ENCODE assay signal across 13 mouse cellular contexts in the genomic region with DNA sequence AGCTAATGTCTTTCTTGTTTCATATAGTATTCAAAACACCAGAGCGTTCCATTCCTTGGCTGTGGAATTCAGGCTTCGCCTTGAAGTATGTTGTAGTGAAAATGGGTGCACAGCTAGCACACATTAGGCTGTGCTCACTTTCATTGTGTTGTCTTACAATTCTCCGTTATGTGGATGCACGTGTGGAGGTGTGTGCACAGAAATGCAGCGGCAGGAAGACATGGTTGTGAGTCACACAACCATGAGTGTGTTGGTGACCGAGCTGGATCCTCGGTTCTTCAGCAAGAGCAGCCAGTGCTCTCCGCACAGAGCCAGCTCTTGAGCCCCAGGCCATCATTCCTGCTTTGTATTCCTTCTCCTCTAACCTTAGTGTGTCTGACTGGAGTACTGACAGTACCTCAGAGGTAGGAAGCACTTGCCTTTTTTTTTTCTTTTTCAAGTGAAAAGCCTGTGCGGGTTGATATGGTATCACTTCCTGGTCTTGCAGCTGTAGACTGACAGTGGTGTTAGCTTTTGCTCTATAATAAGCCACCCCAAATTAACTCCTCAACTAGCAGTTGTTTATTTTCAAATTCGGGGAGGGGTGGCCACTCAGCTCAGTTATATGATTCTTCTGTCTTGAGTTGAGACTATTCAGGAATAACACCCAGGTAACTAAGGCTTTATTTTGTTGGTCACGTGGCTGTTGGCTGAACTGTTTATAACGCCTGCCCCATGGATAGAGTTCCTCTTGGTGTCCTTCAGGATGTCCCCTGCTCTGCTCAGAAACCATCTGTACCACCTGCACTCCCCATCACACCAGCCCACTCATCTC. TPM values are rescaled to one million over a fixed set of nuclear protein-coding genes. Genes with fewer than 3 reads are reported as not detected.
A peak's percentile ranks its signal among the peaks of the same experiment; 100 is the strongest.
DNase-seq lines count a peak whose midpoint lies in the region; ATAC-seq and TF ChIP-seq lines count a peak whose summit lies in the region.
"Had no signal": no experiment of that assay in that cellular context is flagged by ENCODE, and none has a peak within 500 bp of the region (broad histone marks: within the 10 kb centered on the region; RNA-seq: fewer than 3 reads in every experiment).

No protein-coding gene starts in this region.

- no peak overlapping the region for H3K9ac ChIP-seq in midbrain, embryonic 15.5 days
- H3K9ac ChIP-seq in CH12.LX (ENCODE audit: insufficient read depth, low read depth): peak overlapping the region; percentile 27; the same call in 1 of the 2 replicates
- H3K9ac ChIP-seq in forebrain, embryonic 16.5 days (replicated peaks; ENCODE audit: low read depth, low read length): no peak overlapping the region
- H3K9ac ChIP-seq: heart, embryonic 12.5 days; hindbrain, embryonic 13.5 days had no signal

- H3K27ac ChIP-seq in midbrain, embryonic 15.5 days: no peak overlapping the region
- no peak overlapping the region; the same call in 1 of the 2 replicates for H3K27ac ChIP-seq in midbrain, embryonic 10.5 days (replicated peaks)
- H3K27ac ChIP-seq in CH12.LX (ENCODE audit: insufficient read depth, low read depth): peak overlapping the region; percentile 54
- H3K27ac ChIP-seq in embryonic fibroblast, embryonic 13.5 days (ENCODE audit: insufficient read depth, low read length): peak overlapping the region; percentile 69
- H3K27ac ChIP-seq in forebrain, embryonic 16.5 days (ENCODE audit: low read length): no peak overlapping the region
- H3K27ac ChIP-seq: hindbrain, embryonic 13.5 days had no signal

- peaks cover 5% of the 10 kb centered on the region; the same call in 1 of the 2 replicates for H3K4me1 ChIP-seq in midbrain, embryonic 15.5 days
- H3K4me1 ChIP-seq in midbrain, embryonic 10.5 days: peaks cover 28% of the 10 kb centered on the region
- H3K4me1 ChIP-seq in CH12.LX (ENCODE audit: control insufficient read depth in 1 of 2, insufficient read depth in 2 of 2): peaks cover 3 to 62% of the 10 kb centered on the region in 2 experiments
- H3K4me1 ChIP-seq in embryonic fibroblast, embryonic 13.5 days (ENCODE audit: control insufficient read depth, insufficient read depth, low read length): peaks cover 29% of the 10 kb centered on the region
- H3K4me1 ChIP-seq in forebrain, embryonic 16.5 days (replicated peaks; ENCODE audit: control insufficient read depth, insufficient read depth, low read length): peaks cover 5% of the 10 kb centered on the region

- H3K9me3 ChIP-seq in midbrain, embryonic 15.5 days: no peaks in the 10 kb centered on the region
- no peaks in the 10 kb centered on the region for H3K9me3 ChIP-seq in midbrain, embryonic 10.5 days (replicated peaks)
- no peaks in the 10 kb centered on the region for H3K9me3 ChIP-seq in CH12.LX (replicated peaks; ENCODE audit: low read length)
- no peaks in the 10 kb centered on the region for H3K9me3 ChIP-seq in forebrain, embryonic 16.5 days (ENCODE audit: control insufficient read depth, low read length)
- H3K9me3 ChIP-seq: heart, embryonic 12.5 days; hindbrain, embryonic 13.5 days had no signal

- WGBS in midbrain, embryonic 15.5 days: 84% methylated on average over 12 of the region's 12 CpGs
- 88% methylated on average over 12 of the region's 12 CpGs for WGBS in midbrain, embryonic 10.5 days
- 79% methylated on average over 12 of the region's 12 CpGs for WGBS in forebrain, embryonic 16.5 days

- H3K4me2 ChIP-seq in midbrain, embryonic 15.5 days: no peak overlapping the region
- H3K4me2 ChIP-seq in CH12.LX (ENCODE audit: insufficient read depth, low read depth, poor library complexity, severe bottlenecking): peak overlapping the region; percentile 46
- no peak overlapping the region for H3K4me2 ChIP-seq in forebrain, embryonic 16.5 days (ENCODE audit: low read length)
- H3K4me2 ChIP-seq: heart, embryonic 12.5 days; hindbrain, embryonic 13.5 days had no signal

- H3K36me3 ChIP-seq in midbrain, embryonic 15.5 days (replicated peaks): no peaks in the 10 kb centered on the region
- no peaks in the 10 kb centered on the region for H3K36me3 ChIP-seq in midbrain, embryonic 10.5 days
- H3K36me3 ChIP-seq in CH12.LX (replicated peaks in 1 of 2; ENCODE audit: control insufficient read depth in 1 of 2, insufficient read depth in 1 of 2, low read length in 1 of 2): peaks cover 0 to 5% of the 10 kb centered on the region in 2 experiments
- H3K36me3 ChIP-seq in forebrain, embryonic 16.5 days (ENCODE audit: control insufficient read depth, insufficient read depth): no peaks in the 10 kb centered on the region
- H3K36me3 ChIP-seq: heart, embryonic 12.5 days; hindbrain, embryonic 13.5 days had no signal

- no peak for TF ChIP-seq RAD21 in CH12.LX (IDR thresholded peaks at IDR 0.05; ENCODE audit: low read depth, low read length)

- no peak for DNase-seq in midbrain, embryonic 10.5 days (ENCODE audit: low spot score)
- DNase-seq in CH12.LX (ENCODE audit: extremely low read depth): peak; percentile 71
- DNase-seq in naive thymus-derived CD4-positive, alpha-beta T cell, adult 2 months (ENCODE audit: low read depth): peak; percentile 30
- no peak for DNase-seq in cerebellum, adult 9-11 months
- no peak for DNase-seq in cerebellum, adult 8-10 months
- DNase-seq: kidney, postnatal 36 days; lung, postnatal 10 days; thymus, adult 18-20 months had no signal

- H3K4me3 ChIP-seq in midbrain, embryonic 15.5 days: no peak overlapping the region
- no peak overlapping the region for H3K4me3 ChIP-seq in midbrain, embryonic 10.5 days
- peak overlapping the region; percentile 15 to 34 (median 34) for H3K4me3 ChIP-seq in CH12.LX (replicated peaks in 1 of 3; ENCODE audit: low read depth in 2 of 3, low read length in 2 of 3, poor library complexity in 1 of 3)
- H3K4me3 ChIP-seq in embryonic fibroblast, embryonic 13.5 days (ENCODE audit: insufficient read depth, low read length): no peak overlapping the region
- no peak overlapping the region for H3K4me3 ChIP-seq in forebrain, embryonic 16.5 days (replicated peaks; ENCODE audit: low read length)
- H3K4me3 ChIP-seq: heart, embryonic 12.5 days; hindbrain, embryonic 13.5 days had no signal

- no peaks in the 10 kb centered on the region for H3K27me3 ChIP-seq in midbrain, embryonic 15.5 days (replicated peaks)
- H3K27me3 ChIP-seq in midbrain, embryonic 10.5 days (ENCODE audit: low read depth, poor library complexity, severe bottlenecking): no peaks in the 10 kb centered on the region
- no peaks in the 10 kb centered on the region for H3K27me3 ChIP-seq in CH12.LX (replicated peaks)
- no peaks in the 10 kb centered on the region for H3K27me3 ChIP-seq in forebrain, embryonic 16.5 days (replicated peaks; ENCODE audit: control insufficient read depth, insufficient read depth, low read length)
- H3K27me3 ChIP-seq: heart, embryonic 12.5 days; hindbrain, embryonic 13.5 days had no signal

- peak; percentile 35; the same call in 1 of the 2 replicates for ATAC-seq in midbrain, embryonic 15.5 days (replicated peaks)
- no peak for ATAC-seq in forebrain, embryonic 16.5 days

- no peak for TF ChIP-seq POLR2A in CH12.LX (IDR thresholded peaks at IDR 0.05; ENCODE audit: low read depth, low read length)
- TF ChIP-seq POLR2A in embryonic fibroblast, embryonic 13.5 days (IDR thresholded peaks at IDR 0.05; ENCODE audit: low read depth, low read length): no peak

- TF ChIP-seq CTCF in CH12.LX (conservative IDR thresholded peaks at IDR 0.05 in 1 of 2, IDR thresholded peaks at IDR 0.05 in 1 of 2; ENCODE audit: low read depth in 2 of 2, low read length in 2 of 2): no peak
- TF ChIP-seq CTCF in embryonic fibroblast, embryonic 13.5 days (IDR thresholded peaks at IDR 0.05; ENCODE audit: borderline replicate concordance, insufficient read depth, low read length): no peak

- TF ChIP-seq EP300 in CH12.LX (IDR thresholded peaks at IDR 0.05; ENCODE audit: low read length): peak; percentile 71

- no peaks in the 10 kb centered on the region for H3K79me2 ChIP-seq in CH12.LX (replicated peaks; ENCODE audit: control insufficient read depth, extremely low read depth, insufficient read depth, poor library complexity, severe bottlenecking)

- dilution Hi-C loops in CH12.LX (cut with MboI; ENCODE audit: extremely low pct_ligation_motif_present, extremely low pct_unique_long_range_greater_than_20kb, low sequenced_read_pairs): no loop called here

- in situ Hi-C loops in CH12.LX (cut with MboI; ENCODE audit: low pct_ligation_motif_present, low pct_unique_long_range_greater_than_20kb, low sequenced_read_pairs): loop anchor here (10.0 kb wide), 1 partner anchor 100 kb away; no protein-coding TSS in a partner anchor

TF ChIP-seq in CH12.LX, 34 proteins besides CTCF, POLR2A, EP300 and RAD21 (continues in another document):
- no peak for TF ChIP-seq NELFE (IDR thresholded peaks at IDR 0.05; ENCODE audit: low read depth, low read length)
- TF ChIP-seq CHD1 (IDR thresholded peaks at IDR 0.05; ENCODE audit: low read depth, low read length): no peak
- no peak for TF ChIP-seq SMC3 (IDR thresholded peaks at IDR 0.05; ENCODE audit: low read depth, low read length)
- no peak for TF ChIP-seq PAX5 (IDR thresholded peaks at IDR 0.05; ENCODE audit: low read length)
- no peak for TF ChIP-seq MAZ (IDR thresholded peaks at IDR 0.05; ENCODE audit: low read depth, low read length)
- TF ChIP-seq BHLHE40 (IDR thresholded peaks at IDR 0.05; ENCODE audit: low read depth, low read length): peak; percentile 78
- TF ChIP-seq MAX (IDR thresholded peaks at IDR 0.05; ENCODE audit: low read length): peak; percentile 45; the same call in 1 of the 2 replicates
- peak; percentile 90 for TF ChIP-seq ZNF384 (IDR thresholded peaks at IDR 0.05; ENCODE audit: low read depth, low read length)
- TF ChIP-seq POLR2AphosphoS2 (IDR thresholded peaks at IDR 0.05; ENCODE audit: low read depth, low read length): no peak
- TF ChIP-seq UBTF (IDR thresholded peaks at IDR 0.05; ENCODE audit: low read depth, low read length): no peak
- peak; percentile 79 for TF ChIP-seq ELF1 (IDR thresholded peaks at IDR 0.05; ENCODE audit: low read depth, low read length)
- TF ChIP-seq CHD2 (IDR thresholded peaks at IDR 0.05; ENCODE audit: low read length): no peak
- TF ChIP-seq NRF1 (IDR thresholded peaks at IDR 0.05; ENCODE audit: low read depth, low read length): no peak
- peak; percentile 68 for TF ChIP-seq USF2 (conservative IDR thresholded peaks at IDR 0.05; ENCODE audit: low read depth, low read length)
- TF ChIP-seq TBP (conservative IDR thresholded peaks at IDR 0.05; ENCODE audit: low read depth, low read length): 0 out of 2 replicates have a peak, but pooled peaks have one; percentile 41
- no peak for TF ChIP-seq GABPA (IDR thresholded peaks at IDR 0.05; ENCODE audit: insufficient replicate concordance, low read depth, low read length)

RNA-seq across cellular contexts. Expression of a gene that starts 48.2 kb away (rescaled TPM):
- 27.9 and 29.2 TPM in 2 replicates for polyA plus RNA-seq in midbrain, embryonic 15.5 days (2015; fragmentation: Nextera tagmentation; extraction: Ambion mirVana)
- 42.8 and 50.3 TPM in 2 replicates for polyA plus RNA-seq in midbrain, embryonic 10.5 days (2016; fragmentation: Nextera tagmentation; extraction: Ambion mirVana)
- total RNA-seq in CH12.LX (2012; rRNA removed): 3.4 and 3.9 TPM in 2 replicates
- 11.0 and 12.2 TPM in 2 replicates for total RNA-seq in CH12.LX (2014; rRNA removed)
- 20.8 and 23.1 TPM in 2 replicates for polyA plus RNA-seq in CH12.LX (2012; ENCODE audit: insufficient read length, low read depth)
- 246 and 251 TPM in 2 replicates for polyA plus RNA-seq in embryonic fibroblast, embryonic 13.5 days (2011; ENCODE audit: insufficient read length, low read depth, missing spikeins)
- polyA plus RNA-seq in forebrain, embryonic 16.5 days (2015; fragmentation: Nextera tagmentation; extraction: Ambion mirVana): 29.1 and 32.2 TPM in 2 replicates

Comparison
In these comparisons a context has a peak if more than half of its experiments do, and no peak if none do; other contexts are left out.
1. H3K27ac ChIP-seq: peak in CH12.LX (single experiment) and embryonic fibroblast, embryonic 13.5 days (single experiment); none in midbrain, embryonic 15.5 days (single experiment), midbrain, embryonic 10.5 days (single experiment) and forebrain, embryonic 16.5 days (single experiment).
2. H3K4me3 ChIP-seq: peak in CH12.LX (3 of 3); none in midbrain, embryonic 15.5 days (single experiment), midbrain, embryonic 10.5 days (single experiment), embryonic fibroblast, embryonic 13.5 days (single experiment) and forebrain, embryonic 16.5 days (single experiment).
3. DNase-seq: peak in CH12.LX (single experiment) and naive thymus-derived CD4-positive, alpha-beta T cell, adult 2 months (single experiment); none in midbrain, embryonic 10.5 days (single experiment), cerebellum, adult 9-11 months (single experiment) and cerebellum, adult 8-10 months (single experiment).